Mouse (Mus musculus) G1E (cell line): ENCODE results near the gene Ddr2. TPM values are rescaled to one million over a fixed set of nuclear protein-coding genes. Genes with fewer than 3 reads are reported as not detected.

ENCODE experiments used
- ATAC-seq: 2 replicates; pipeline ENCODE4 v1.8.0; 2016; ENCODE audit warnings: mild to moderate bottlenecking; ENCODE audit not compliant: insufficient number of reproducible peaks, poor library complexity, low FRiP score, severe bottlenecking; ENCODE audit errors: extremely low read depth
- DNase-seq: peaks from one replicate; pipeline ENCODE4 v3.0.0; 2012; ENCODE audit warnings: low spot score
- H3K27me3 ChIP-seq: 2 replicates; pipeline ENCODE4 v1.6.1; 2012; ENCODE audit warnings: mild to moderate bottlenecking, low read length, inconsistent platforms; ENCODE audit not compliant: insufficient read depth
- H3K36me3 ChIP-seq: replicated peaks from 2 replicates; pipeline ENCODE3; 2012; ENCODE audit warnings: mild to moderate bottlenecking, inconsistent platforms
- H3K4me1 ChIP-seq: 2 replicates; pipeline ENCODE4 v1.6.1; 2012; ENCODE audit warnings: low read depth, low read length, inconsistent platforms, mixed read lengths; ENCODE audit not compliant: insufficient read depth
- H3K4me3 ChIP-seq: 2 replicates; pipeline ENCODE4 v1.5.1; 2012; ENCODE audit warnings: low read depth, mild to moderate bottlenecking, inconsistent platforms, low read length, moderate library complexity, mixed read lengths
- H3K9me3 ChIP-seq: replicated peaks from 2 replicates; pipeline ENCODE4 v1.6.1; 2012; ENCODE audit warnings: inconsistent platforms
- CTCF ChIP-seq: IDR thresholded peaks from 2 replicates; pipeline ENCODE4 v1.5.1; 2012; ENCODE audit warnings: low read depth, low read length, inconsistent platforms, mixed read lengths
- GATA1 ChIP-seq: IDR thresholded peaks from 2 replicates; pipeline ENCODE4 v1.6.1; 2012; ENCODE audit warnings: borderline replicate concordance, low read length, inconsistent platforms, mixed read lengths
- GATA2 ChIP-seq: IDR thresholded peaks from 2 replicates; pipeline ENCODE4 v1.6.1; 2012; ENCODE audit warnings: low read depth, low read length, inconsistent platforms, borderline replicate concordance
- POLR2AphosphoS5 ChIP-seq: IDR thresholded peaks from 2 replicates; pipeline ENCODE4 v1.6.1; 2012; ENCODE audit warnings: low read depth, low read length, inconsistent platforms; ENCODE audit not compliant: insufficient replicate concordance
- TAL1 ChIP-seq: conservative IDR thresholded peaks from 2 replicates; pipeline ENCODE4 v1.6.1; 2012; ENCODE audit warnings: low read depth, low read length, inconsistent platforms, mixed read lengths
- polyA plus RNA-seq: library from polyadenylated mRNA; stranded (reverse); fragments of >175 nt; gene quantifications from 2 replicates; pipeline ENCODE4 v1.2.3, GENCODE M21; 2012
- total RNA-seq, 2 experiments: library from RNA; stranded (forward) in 1 of 2; stranded (reverse) in 1 of 2; fragments of 200-1000 nt in 1 of 2; fragments of >200 nt in 1 of 2; fragmentation: Nextera tagmentation in 1 of 2; gene quantifications; 2 replicates each; pipeline ENCODE4 v1.2.3; 2014 to 2017

Gene Ddr2
- total and polyA plus RNA-seq, 3 experiments = 0.05 to 0.08 TPM; not detected in 1

GRCm38 (mm10) chr1:169969516-169969886 lies 141.1 kb downstream of the Ddr2 start:
- peak overlapping the region; percentile 75 for H3K4me3 ChIP-seq
- H3K36me3 ChIP-seq = peaks cover 28% of the 10 kb centered on the region
- ATAC-seq (peak; percentile 32), DNase-seq (no peak)
- peaks cover 14% of the 10 kb centered on the region for H3K4me1 ChIP-seq
- TF ChIP-seq GATA2 = no peak
- no peak for TF ChIP-seq CTCF
- TF ChIP-seq TAL1 = no peak
- TF ChIP-seq GATA1 = no peak
- no peak; the same call in 1 of the 2 replicates for TF ChIP-seq POLR2AphosphoS5
- no peaks in the 10 kb centered on the region for H3K27me3 ChIP-seq
- no peaks in the 10 kb centered on the region for H3K9me3 ChIP-seq

GRCm38 (mm10) chr1:169968792-169969515 lies 141.6 kb downstream of the Ddr2 start, which contains the start of gene Hsd17b7:
Hsd17b7 (minus strand) TSS chr1:169969241.
- Histone ChIP-seq H3K36me3 (peaks cover 34% of the 10 kb centered on the region), H3K9me3 (no peaks in the 10 kb centered on the region), H3K4me3 (peak within 1 kb of the TSS; percentile 75), H3K4me1 (peaks cover 14% of the 10 kb centered on the region), H3K27me3 (no peaks in the 10 kb centered on the region)
- TF ChIP-seq GATA1 (no peak), TAL1 (no peak), GATA2 (no peak), CTCF (no peak), POLR2AphosphoS5 (no peak)
- DNase-seq (peak; percentile 96), ATAC-seq (peak; percentile 99)

GRCm38 (mm10) chr1:169953106-169953505 lies 157.5 kb downstream of the Ddr2 start:
- no peak for TF ChIP-seq POLR2AphosphoS5
- no peak for TF ChIP-seq CTCF
- TF ChIP-seq TAL1 = no peak
- no peak for TF ChIP-seq GATA1
- no peak for TF ChIP-seq GATA2
- Histone ChIP-seq H3K9me3 (no peaks in the 10 kb centered on the region), H3K36me3 (peaks cover 66% of the 10 kb centered on the region), H3K4me3 (no peak overlapping the region), H3K27me3 (no peaks in the 10 kb centered on the region), H3K4me1 (no peaks in the 10 kb centered on the region)
- no peak for DNase-seq
- no peak for ATAC-seq

- TF ChIP-seq TAL1 = no peak
- no peak for TF ChIP-seq CTCF
- TF ChIP-seq GATA1 = no peak
- TF ChIP-seq GATA2 = no peak
- no peak overlapping the region for H3K4me3 ChIP-seq
- no peaks in the 10 kb centered on the region for H3K4me1 ChIP-seq
- no peak for ATAC-seq
- no peak for DNase-seq
- H3K27me3 ChIP-seq = no peaks in the 10 kb centered on the region
- H3K9me3 ChIP-seq = no peaks in the 10 kb centered on the region
- peaks cover 61% of the 10 kb centered on the region for H3K36me3 ChIP-seq
Measured at GRCm38 (mm10) chr1:169952636-169953035, 157.9 kb downstream of the Ddr2 start.

GRCm38 (mm10) chr1:169951561-169951960 lies 159.0 kb downstream of the Ddr2 start:
- no peak for TF ChIP-seq GATA1
- no peak for TF ChIP-seq TAL1
- no peak for TF ChIP-seq POLR2AphosphoS5
- TF ChIP-seq GATA2 = no peak
- TF ChIP-seq CTCF = no peak
- H3K4me3 ChIP-seq = no peak overlapping the region
- H3K27me3 ChIP-seq = no peaks in the 10 kb centered on the region
- no peak for ATAC-seq
- H3K36me3 ChIP-seq = peaks cover 55% of the 10 kb centered on the region
- no peak for DNase-seq
- no peaks in the 10 kb centered on the region for H3K9me3 ChIP-seq
- no peaks in the 10 kb centered on the region for H3K4me1 ChIP-seq

GRCm38 (mm10) chr1:169950651-169951050 lies 159.9 kb downstream of the Ddr2 start:
- DNase-seq (no peak), ATAC-seq (no peak)
- no peak overlapping the region for H3K4me3 ChIP-seq
- H3K27me3 ChIP-seq = no peaks in the 10 kb centered on the region
- H3K36me3 ChIP-seq = peaks cover 46% of the 10 kb centered on the region
- no peaks in the 10 kb centered on the region for H3K4me1 ChIP-seq
- TF ChIP-seq CTCF (no peak), TAL1 (no peak), GATA2 (no peak), GATA1 (no peak), POLR2AphosphoS5 (no peak)
- no peaks in the 10 kb centered on the region for H3K9me3 ChIP-seq
